Mouse (Mus musculus): ENCODE data around the gene Lrrtm3.

DNA sequence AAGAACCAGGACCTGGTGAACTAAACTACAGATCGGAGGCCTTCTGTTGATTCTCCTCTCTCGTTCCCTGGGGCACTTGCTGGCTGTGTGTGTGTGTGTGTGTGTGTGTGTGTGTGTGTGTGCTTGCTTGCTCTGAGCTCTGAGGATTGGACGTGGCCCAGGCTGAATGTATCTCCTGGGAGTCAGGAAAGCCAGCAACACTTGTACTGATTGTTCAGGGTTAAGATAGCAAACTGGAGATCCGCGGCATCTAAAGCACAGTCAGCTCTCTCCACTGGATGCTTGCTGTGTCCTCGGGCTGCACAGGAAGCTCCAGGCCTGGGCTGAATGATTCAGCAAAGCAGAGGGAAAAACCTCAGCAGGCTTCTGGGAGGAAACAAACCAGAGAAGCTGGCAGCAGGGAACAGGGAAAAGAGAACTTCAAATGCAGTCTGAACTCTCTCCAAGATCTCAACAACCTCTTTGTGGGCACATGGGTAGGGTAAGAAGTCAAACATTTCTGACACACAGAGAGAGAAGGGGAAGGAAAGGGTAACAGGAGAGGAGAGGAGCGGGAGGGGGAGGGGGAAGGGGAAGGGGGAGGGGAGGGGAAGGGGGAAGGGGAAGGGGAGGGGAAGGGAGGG lies 135.7 kb downstream of the Lrrtm3 start:
- TF ChIP-seq CTCF (IDR thresholded peaks at IDR 0.05; ENCODE audit: borderline replicate concordance, insufficient read depth, low read depth, low read length) (no peak), POLR2A (IDR thresholded peaks at IDR 0.05; ENCODE audit: borderline replicate concordance, insufficient read depth, low read length) (no peak)
